Mouse (Mus musculus): Measurements from ENCODE around the gene Odf3b. TPM values are rescaled to one million over a fixed set of nuclear protein-coding genes. Genes with fewer than 3 reads are reported as not detected.

Odf3b gene
- polyA plus RNA-seq, 1 experiment, result not detected

DNA sequence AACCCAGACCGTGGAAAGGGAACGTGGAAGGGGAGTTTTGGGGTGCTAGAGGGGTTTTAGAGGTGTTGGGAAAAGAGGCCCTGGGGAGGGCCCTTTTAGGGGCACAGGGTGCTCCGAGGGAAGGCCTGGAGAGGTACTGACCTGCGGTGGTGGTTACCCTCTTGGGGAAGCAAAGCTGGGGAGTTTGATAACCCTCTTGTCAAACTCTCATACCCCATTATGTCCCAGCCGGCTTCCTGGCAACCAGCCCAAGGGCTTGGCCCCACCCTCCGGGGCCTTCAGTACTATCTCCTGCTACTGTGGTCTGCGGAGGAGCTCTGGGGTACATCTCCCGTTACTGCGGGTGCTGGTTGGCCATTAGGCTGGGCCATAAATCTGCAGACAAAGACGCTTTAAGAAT lies 347 bp upstream of the Odf3b start:
- TF ChIP-seq GATA1 (IDR thresholded peaks at IDR 0.05; ENCODE audit: low read length), result no peak

DNA sequence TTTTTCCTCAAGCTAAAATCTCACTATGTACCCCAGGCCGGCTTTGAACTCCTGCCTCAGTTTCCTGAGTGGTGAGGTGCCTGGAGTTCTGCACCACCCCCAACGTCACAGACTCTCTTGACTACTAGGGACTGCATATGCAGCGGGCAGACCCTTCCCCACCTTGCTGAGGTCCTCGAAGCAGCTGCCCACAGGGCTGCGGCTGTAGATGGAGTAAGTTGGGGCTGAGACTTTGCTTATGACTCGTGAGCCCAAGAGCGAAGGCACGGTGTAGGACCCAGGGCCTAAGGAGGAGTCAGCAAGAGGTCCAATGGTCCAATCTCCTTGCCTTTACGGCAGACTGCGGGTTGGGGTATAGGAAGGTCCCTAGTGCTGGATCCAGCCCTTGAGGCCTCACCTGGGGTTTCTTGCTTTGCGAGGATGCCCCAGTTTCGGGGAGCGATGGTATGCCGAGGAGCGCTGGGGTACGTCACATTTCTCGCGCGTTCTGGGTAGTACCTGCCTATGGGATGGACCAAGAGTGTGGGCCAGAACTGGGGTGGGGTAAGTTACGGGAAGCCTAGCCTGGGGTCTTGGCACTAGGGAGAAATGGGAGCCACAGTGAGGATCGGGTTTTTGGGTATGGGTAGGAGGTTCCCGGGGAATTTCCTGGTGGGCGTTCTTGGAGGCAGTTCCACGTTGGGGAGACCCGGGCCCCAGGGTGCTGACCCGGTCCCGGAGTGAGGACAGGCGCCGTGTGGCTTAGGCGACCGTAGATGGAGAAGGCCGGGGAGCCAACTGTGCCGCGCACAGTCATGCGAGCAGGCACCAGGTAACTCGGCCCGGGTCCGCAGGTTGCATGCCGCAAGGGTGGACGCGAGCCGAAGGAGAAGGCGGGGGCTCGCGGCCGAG lies 899 bp downstream of the Odf3b start:
- no peak for TF ChIP-seq GATA1 (IDR thresholded peaks at IDR 0.05; ENCODE audit: low read length)

DNA sequence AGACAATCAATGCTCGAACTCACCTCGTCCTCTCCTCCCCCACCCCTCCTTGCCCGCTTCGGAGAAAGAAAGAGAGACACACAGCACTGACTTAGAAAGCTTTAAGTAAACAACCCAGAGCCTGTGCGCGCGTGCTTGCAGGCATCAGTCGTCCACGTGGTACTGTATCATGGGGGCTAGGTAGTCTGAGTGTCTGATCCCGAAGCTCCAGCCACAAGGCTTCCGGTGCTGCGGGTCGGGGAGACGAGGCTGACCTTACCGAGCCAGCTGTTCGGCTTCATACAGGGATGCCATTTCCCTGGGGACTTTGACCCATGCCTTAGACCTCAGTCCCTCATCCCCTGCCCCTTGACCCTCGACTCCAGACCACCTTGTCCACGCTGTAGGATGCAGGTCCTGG lies 1.7 kb downstream of the Odf3b start:
- TF ChIP-seq GATA1 (IDR thresholded peaks at IDR 0.05; ENCODE audit: low read length), result no peak

DNA sequence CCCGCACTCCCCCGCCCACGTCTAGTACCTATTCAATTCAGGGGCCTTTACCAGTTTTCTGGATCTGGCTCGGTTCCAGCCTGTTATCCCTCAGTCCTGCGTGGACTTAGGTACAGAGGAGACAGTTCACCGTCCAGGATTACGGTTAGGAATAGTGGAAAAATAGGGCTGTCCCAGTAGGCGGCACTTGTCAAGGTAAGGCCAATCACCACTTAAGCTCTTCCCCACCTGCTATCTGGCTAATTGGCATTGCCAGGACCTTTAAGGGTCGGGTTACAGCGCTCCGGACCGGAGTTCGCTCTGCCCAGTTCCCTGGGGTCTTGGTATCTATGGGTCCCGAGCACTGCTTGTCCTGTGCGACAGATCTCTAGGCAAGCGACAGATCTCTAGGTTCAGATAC lies 2.1 kb downstream of the Odf3b start, which contains the start of gene Tymp:
TSS of gene Tymp (minus strand) at position 83 of the 400 bp plus-strand sequence.
- TF ChIP-seq GATA1 (IDR thresholded peaks at IDR 0.05; ENCODE audit: low read length), result no peak

DNA sequence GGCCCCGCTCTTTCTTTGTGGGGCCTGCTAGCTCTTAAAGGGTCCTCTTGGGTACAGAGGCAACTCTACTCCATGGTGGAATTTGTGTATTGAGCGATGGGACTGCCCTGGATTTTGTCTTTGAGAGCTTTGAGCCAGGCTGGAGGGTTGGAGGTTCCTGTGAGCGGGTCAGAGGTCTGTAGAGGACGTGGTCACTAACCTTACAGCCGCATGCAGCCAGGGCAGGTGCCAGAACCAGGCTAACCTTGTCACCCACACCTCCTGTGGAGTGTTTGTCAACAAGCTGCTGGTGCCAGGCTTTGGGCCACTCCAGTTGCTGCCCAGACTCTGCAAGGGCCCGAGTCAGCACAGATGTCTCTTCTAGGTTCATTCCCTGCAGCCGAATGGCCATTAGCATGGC lies 3.0 kb downstream of the Odf3b start:
- no peak for TF ChIP-seq GATA1 (IDR thresholded peaks at IDR 0.05; ENCODE audit: low read length)

DNA sequence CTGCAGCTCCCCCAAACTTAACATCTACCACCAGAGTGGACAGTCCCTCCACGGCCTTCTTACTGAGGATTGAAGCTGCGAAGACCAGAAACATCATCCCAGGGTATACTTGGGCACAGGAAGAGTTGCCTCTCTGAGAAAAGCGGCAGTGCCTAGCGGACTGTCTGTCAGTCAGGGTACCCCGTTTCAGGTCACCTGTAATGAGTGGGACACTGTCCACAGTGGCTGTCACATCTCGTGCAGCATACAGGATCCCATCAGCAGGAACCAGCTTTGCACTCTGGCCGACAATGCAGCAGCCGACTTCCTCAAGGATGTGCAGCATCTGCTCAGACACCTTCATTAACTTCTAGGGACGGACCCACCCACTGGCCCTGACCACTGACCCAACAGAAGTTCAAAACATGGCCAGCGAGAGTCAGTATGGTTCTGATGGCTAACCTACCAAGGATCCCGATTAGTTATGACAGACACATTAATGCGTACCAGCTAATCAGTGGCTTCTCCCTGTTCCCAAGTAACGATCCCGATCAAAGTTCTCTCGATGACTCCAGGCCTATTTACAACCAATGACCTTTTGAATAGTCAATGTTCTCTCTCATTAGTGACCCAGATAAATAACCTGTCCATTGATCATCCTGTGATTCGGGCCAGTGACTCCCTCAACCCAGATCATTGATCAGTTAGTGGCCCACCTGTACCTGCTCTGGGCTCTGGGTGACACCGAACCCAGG lies 4.1 kb downstream of the Odf3b start:
- TF ChIP-seq GATA1 (IDR thresholded peaks at IDR 0.05; ENCODE audit: low read length), result no peak

DNA sequence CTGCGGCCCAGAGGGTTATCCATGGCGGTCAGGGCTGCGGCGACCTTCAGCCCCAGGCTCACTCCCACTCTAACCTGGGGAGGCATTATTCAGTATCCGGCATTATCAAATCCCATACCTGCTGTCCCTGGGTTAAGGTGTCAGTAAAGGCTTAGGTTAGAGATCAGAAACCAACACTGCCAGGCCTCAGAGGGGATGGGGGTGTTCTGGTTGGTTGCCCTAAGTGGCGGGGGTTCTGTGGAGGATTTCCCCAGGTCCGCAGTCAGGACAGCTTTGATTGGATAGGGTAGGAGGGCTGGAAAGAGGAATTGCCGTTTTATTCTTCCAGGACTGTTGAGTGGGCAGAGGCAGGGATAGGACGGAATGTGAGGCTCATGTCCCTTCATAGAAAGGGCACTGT lies 4.7 kb downstream of the Odf3b start:
- TF ChIP-seq GATA1 (IDR thresholded peaks at IDR 0.05; ENCODE audit: low read length), result no peak

DNA sequence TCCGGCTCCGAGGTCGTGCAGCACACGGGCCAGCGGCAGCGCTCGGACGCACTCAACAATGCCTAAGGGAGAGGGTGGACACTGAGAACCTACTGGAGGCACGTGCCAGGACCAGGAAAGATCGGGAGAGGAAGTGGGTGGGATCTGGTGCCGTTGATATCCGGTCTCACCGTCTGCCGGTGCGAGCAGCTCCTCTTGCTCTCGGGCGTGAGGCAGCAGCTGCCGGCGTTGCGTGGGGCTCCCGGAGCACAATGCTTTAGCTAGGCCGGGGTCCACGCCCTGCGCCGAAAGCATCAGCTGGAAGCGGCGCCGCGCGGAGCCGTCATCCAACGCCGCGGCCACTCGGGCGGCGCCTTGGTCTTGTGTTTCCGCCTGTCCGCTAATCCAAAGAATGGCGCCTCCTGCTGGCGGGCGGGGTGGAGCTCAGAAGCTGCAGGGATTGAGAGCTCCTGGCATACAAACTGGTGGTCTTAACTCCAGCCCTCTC lies 5.3 kb downstream of the Odf3b start, which contains the start of gene Sco2:
TSS of gene Sco2 (minus strand) at position 85 of the 487 bp plus-strand sequence.
- no peak for TF ChIP-seq GATA1 (IDR thresholded peaks at IDR 0.05; ENCODE audit: low read length)

DNA sequence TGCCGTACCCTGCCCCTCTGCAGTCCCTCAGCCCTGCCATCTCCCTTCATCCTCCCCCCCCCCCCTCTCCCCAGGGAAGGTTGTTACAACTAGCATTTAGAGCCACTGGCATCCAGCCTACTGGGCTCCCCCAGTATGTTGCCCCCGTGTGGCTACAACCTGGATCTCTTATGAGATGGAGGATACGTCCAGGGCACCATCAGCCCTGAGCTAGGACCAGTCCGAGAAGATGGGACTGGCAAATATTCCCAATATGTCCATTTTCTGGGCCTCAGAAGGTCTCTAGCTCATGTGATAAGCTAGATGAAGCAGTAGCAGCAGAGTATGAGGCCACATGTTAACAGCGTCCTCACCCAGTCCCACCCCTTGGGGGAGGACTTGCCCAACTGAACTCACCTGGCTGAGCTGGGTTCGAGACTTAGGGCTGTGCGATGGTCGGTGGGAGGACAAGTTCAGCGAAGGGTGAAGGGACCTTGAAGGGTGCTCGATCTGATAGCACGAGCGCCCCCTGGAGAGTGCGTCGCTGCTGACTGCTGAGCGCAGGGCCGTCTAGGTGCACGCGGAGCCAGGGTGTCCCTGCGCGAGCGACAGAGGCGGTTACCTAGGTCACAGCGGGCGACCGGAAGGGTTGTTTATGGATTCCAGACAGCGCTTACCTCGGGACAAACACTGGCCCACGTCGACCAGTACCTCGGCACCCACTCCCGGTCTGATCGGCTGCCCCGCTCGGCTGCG lies 5.9 kb downstream of the Odf3b start:
- no peak for TF ChIP-seq GATA1 (IDR thresholded peaks at IDR 0.05; ENCODE audit: low read length)

DNA sequence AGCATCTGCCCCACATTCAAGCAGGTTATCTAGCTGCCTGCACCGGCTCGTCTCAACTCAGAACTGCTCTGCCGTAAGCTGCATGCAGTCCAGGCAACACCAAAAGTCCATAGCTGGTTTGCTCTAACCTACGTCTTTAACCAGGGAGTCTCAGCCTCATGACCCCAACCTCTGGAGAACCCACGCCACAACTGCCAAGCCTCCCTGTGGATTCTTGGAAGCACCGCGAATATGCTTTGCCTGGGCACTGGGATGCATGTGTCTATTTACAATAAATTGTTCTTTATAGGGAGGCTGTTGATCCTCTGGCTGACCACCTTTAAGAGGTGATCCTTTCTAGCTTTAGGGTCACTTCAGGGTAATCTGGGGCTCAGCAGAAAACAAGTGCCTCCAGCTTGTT lies 6.5 kb downstream of the Odf3b start:
- TF ChIP-seq GATA1 (IDR thresholded peaks at IDR 0.05; ENCODE audit: low read length), result no peak

DNA sequence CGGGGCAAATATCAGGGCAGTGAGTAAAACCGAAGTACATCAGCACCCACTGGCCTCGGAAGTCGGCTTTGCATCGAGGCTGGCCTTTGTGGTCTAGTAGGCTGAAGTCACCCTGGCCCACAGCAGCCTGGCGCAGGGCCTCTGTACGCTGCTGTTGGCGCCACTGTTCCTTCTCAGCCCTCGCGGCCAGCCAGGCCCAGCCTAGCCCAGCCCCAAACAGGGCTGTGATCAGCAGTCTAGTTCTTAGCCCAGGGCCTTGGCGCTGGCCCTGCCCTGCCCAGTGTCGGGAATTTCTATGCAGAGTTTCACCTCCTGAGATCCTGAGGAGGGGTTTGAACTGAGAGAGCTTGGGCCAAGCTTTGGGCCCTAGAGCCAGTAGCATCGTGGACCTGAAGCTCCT lies 7.0 kb downstream of the Odf3b start:
- no peak for TF ChIP-seq GATA1 (IDR thresholded peaks at IDR 0.05; ENCODE audit: low read length)

DNA sequence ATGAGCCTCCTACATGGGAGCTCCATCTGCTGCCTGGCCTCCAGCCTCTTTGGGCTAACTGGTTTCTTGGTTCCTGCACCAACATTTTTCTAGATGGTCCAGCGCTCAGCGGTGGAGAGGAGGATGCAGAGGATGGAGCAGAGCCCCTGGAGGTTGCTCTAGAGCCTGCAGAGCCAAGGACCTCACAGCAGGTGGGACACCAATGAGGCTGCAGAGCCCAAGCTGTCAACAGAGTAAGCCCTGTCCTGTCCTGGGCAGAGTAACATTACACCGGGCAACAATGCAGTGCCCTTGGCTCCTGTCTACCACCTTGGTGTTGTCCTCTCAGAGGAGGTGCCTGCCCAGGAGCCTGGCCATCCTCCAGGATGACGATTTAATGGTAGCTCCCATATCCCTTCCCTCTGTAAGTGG lies 13.9 kb downstream of the Odf3b start:
- no peak for TF ChIP-seq GATA1 (IDR thresholded peaks at IDR 0.05; ENCODE audit: low read length)

DNA sequence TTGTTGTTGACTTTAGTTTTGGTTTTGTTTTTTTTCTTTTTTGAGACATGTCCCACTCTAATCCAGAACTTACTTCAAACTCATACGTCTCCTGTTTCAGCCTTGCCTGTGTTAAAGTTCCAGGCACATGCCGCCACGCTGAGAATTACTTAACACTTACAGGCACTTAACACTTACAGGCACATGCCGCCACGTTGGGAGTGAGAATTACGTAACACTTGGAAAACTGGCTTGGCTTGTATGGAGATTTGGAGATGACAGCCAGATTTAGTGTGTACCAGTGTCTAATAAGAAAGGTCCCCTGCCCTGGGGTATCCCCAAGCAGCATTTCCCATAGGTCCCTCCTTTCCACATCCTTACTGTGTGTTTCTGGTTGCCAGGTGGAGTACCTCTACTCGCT lies 16.0 kb downstream of the Odf3b start:
- no peak for TF ChIP-seq GATA1 (IDR thresholded peaks at IDR 0.05; ENCODE audit: low read length)

DNA sequence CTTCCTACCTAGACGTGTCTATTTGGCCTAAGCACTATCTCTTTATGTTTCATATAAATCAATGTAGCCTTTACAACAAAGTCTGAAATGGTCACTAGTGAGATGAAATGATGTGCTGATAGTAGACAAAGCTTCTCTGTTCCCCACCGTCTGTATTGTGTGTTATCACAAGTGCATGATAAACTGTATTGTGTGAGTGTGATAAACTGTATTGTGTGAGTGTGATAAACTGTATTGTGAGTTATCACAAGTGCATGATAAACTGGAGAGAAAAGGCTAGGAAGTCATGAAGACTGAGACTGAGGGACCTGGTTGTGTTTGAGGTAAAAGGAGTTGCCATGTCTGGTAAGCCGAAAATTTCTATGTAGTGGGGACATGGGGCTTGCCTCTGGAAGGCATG lies 20.3 kb downstream of the Odf3b start:
- no peak for TF ChIP-seq GATA1 (IDR thresholded peaks at IDR 0.05; ENCODE audit: low read length)

DNA sequence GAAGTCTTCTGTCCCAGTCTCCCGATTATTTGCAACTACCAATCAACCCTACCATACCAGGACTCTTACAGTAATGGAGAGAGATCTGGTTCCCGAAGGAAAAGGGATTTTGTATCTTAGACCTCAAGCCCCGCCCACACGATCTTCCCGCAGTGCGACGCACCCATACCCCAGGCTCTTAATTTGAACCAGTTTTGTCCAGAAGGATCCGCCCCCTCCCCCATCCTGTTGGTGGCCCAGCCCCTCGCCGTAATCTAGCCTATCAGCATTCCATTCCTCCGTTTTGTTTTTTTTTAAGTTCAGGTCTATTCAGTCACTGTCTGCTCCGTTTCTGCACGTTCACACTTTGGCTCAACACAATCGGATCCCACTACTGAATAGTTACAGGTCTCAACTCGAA lies 22.7 kb downstream of the Odf3b start:
- no peak for TF ChIP-seq GATA1 (IDR thresholded peaks at IDR 0.05; ENCODE audit: low read length)
